Mouse (Mus musculus) G1E (cell line): ENCODE measurements around the gene Ankrd65. TPM values are rescaled to one million over a fixed set of nuclear protein-coding genes. Genes with fewer than 3 reads are reported as not detected.
"Not testable (repeated sequence)": the region's sequence is repeated elsewhere in the genome, so short reads cannot be mapped to it uniquely, and the experiment has no call there.

Experiments used
- ATAC-seq: 2 replicates; pipeline ENCODE4 v1.8.0; 2016; ENCODE audit warnings: mild to moderate bottlenecking; ENCODE audit not compliant: insufficient number of reproducible peaks, poor library complexity, low FRiP score, severe bottlenecking; ENCODE audit errors: extremely low read depth
- DNase-seq: peaks from one replicate; pipeline ENCODE4 v3.0.0; 2012; ENCODE audit warnings: low spot score
- H3K27me3 ChIP-seq: 2 replicates; pipeline ENCODE4 v1.6.1; 2012; ENCODE audit warnings: mild to moderate bottlenecking, low read length, inconsistent platforms; ENCODE audit not compliant: insufficient read depth
- H3K36me3 ChIP-seq: replicated peaks from 2 replicates; pipeline ENCODE3; 2012; ENCODE audit warnings: mild to moderate bottlenecking, inconsistent platforms
- H3K4me1 ChIP-seq: 2 replicates; pipeline ENCODE4 v1.6.1; 2012; ENCODE audit warnings: low read depth, low read length, inconsistent platforms, mixed read lengths; ENCODE audit not compliant: insufficient read depth
- H3K4me3 ChIP-seq: 2 replicates; pipeline ENCODE4 v1.5.1; 2012; ENCODE audit warnings: low read depth, mild to moderate bottlenecking, inconsistent platforms, low read length, moderate library complexity, mixed read lengths
- H3K9me3 ChIP-seq: replicated peaks from 2 replicates; pipeline ENCODE4 v1.6.1; 2012; ENCODE audit warnings: inconsistent platforms
- CTCF ChIP-seq: IDR thresholded peaks from 2 replicates; pipeline ENCODE4 v1.5.1; 2012; ENCODE audit warnings: low read depth, low read length, inconsistent platforms, mixed read lengths
- GATA1 ChIP-seq: IDR thresholded peaks from 2 replicates; pipeline ENCODE4 v1.6.1; 2012; ENCODE audit warnings: borderline replicate concordance, low read length, inconsistent platforms, mixed read lengths
- GATA2 ChIP-seq: IDR thresholded peaks from 2 replicates; pipeline ENCODE4 v1.6.1; 2012; ENCODE audit warnings: low read depth, low read length, inconsistent platforms, borderline replicate concordance
- POLR2AphosphoS5 ChIP-seq: IDR thresholded peaks from 2 replicates; pipeline ENCODE4 v1.6.1; 2012; ENCODE audit warnings: low read depth, low read length, inconsistent platforms; ENCODE audit not compliant: insufficient replicate concordance
- TAL1 ChIP-seq: conservative IDR thresholded peaks from 2 replicates; pipeline ENCODE4 v1.6.1; 2012; ENCODE audit warnings: low read depth, low read length, inconsistent platforms, mixed read lengths
- polyA plus RNA-seq: library from polyadenylated mRNA; stranded (reverse); fragments of >175 nt; gene quantifications from 2 replicates; pipeline ENCODE4 v1.2.3, GENCODE M21; 2012
- total RNA-seq, 2 experiments: library from RNA; stranded (forward) in 1 of 2; stranded (reverse) in 1 of 2; fragments of 200-1000 nt in 1 of 2; fragments of >200 nt in 1 of 2; fragmentation: Nextera tagmentation in 1 of 2; gene quantifications; 2 replicates each; pipeline ENCODE4 v1.2.3; 2014 to 2017

The Ankrd65 gene
- total RNA-seq (2014; fragmentation: Nextera tagmentation): not detected in 2 replicates
- total RNA-seq (2017): not detected in 2 replicates
- not detected in 2 replicates for polyA plus RNA-seq

DNA sequence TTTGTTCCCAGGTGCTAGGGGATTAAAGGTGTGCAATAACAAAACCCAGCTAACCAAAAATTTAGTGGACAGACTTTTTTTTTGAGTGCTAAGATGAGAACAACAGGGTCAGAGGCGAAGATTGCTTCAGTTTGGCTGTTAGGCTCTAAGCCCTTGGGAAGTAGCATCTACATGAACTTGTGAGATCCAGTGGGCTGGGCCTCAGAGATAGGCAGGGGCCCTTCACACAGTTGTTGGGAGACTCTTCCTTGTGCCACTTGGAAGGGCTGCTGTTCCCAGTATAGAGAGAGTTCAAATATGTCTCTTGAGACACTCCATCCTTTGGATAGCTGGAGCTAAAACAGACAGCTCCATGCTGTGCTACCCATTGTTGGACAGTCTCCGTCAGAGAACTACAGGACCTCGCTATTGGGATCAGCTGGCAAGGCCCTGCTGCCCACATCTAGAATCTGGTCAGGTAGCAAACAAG is at the start of gene Ankrd65:
Ankrd65 (plus strand) TSS at position 419 of the 469 bp plus-strand sequence.
- no peaks in the 10 kb centered on the region for H3K36me3 ChIP-seq
- ATAC-seq (no peak), DNase-seq (no peak)
- H3K4me3 ChIP-seq: no peak within 1 kb of the TSS
- TF ChIP-seq TAL1 (no peak), GATA2 (no peak), CTCF (no peak), GATA1 (no peak), POLR2AphosphoS5 (no peak)
- H3K4me1 ChIP-seq: peaks cover 19% of the 10 kb centered on the region
- H3K9me3 ChIP-seq: no peaks in the 10 kb centered on the region
- peaks cover 48% of the 10 kb centered on the region for H3K27me3 ChIP-seq

DNA sequence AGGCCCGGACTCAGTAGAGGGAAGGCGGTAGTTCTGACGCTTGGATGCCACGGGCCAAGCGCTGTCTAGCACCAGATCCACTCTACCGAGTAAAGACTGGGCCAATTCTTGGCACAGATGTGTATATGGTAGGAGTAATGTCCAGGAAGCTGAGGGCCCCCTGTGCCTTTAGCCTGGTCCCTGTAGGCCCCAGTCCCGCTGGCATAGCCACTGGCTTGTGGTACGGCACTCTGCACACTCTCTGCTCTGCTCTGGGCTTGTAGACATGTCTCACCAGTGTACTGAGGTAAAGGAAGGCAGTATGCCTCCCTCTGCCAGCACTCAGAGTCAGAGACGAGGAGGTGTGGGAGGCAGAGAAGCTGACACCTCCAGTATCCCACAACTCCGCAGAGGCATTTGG is 49.6 kb upstream of the Ankrd65 start:
- not testable (repeated sequence) for H3K9me3 ChIP-seq, H3K27me3 ChIP-seq, ATAC-seq, DNase-seq, H3K4me3 ChIP-seq
- Histone ChIP-seq H3K36me3 (peaks cover 100% of the 10 kb centered on the region), H3K4me1 (peaks cover 23% of the 10 kb centered on the region)

DNA sequence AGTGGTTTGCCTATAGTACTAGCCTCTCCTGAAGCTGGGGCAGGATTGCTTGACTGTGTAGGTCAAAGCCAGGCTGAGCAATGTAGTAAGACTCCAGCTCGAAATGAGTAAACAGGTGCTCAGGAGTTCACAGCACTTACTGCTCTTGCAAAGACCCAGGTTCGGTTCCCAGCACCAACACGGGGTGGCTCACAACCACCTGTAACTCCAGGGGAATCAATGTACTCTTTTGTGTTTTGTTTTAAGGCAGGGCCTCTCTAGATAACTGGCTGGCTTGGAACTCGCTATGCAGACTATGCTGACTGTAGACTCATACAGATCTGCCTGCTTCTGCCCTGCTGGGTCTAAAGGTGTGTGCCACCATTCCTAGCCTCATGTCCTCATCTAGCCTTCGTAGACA is 47.6 kb upstream of the Ankrd65 start:
- H3K4me1 ChIP-seq: peaks cover 18% of the 10 kb centered on the region
- DNase-seq: no peak
- TF ChIP-seq GATA2 (no peak), TAL1 (no peak), POLR2AphosphoS5 (no peak), GATA1 (no peak), CTCF (no peak)

GRCm38 (mm10) chr4:155744474-155744873 is 45.8 kb upstream of the Ankrd65 start:
- no peaks in the 10 kb centered on the region for H3K27me3 ChIP-seq
- DNase-seq (no peak), ATAC-seq (no peak)
- no peak overlapping the region for H3K4me3 ChIP-seq
- peaks cover 100% of the 10 kb centered on the region for H3K36me3 ChIP-seq
- H3K9me3 ChIP-seq: no peaks in the 10 kb centered on the region
- TF ChIP-seq CTCF (no peak), GATA2 (no peak), POLR2AphosphoS5 (no peak), GATA1 (no peak), TAL1 (no peak)
- peaks cover 14% of the 10 kb centered on the region for H3K4me1 ChIP-seq

More for the DNA sequence above, 47.6 kb upstream of the Ankrd65 start:
- H3K36me3 ChIP-seq: peaks cover 100% of the 10 kb centered on the region
- no peaks in the 10 kb centered on the region for H3K27me3 ChIP-seq
- no peaks in the 10 kb centered on the region for H3K9me3 ChIP-seq
- no peak overlapping the region for H3K4me3 ChIP-seq
- ATAC-seq: no peak

GRCm38 (mm10) chr4:155745136-155745535 is 45.1 kb upstream of the Ankrd65 start:
- Histone ChIP-seq H3K9me3 (no peaks in the 10 kb centered on the region), H3K27me3 (no peaks in the 10 kb centered on the region), H3K4me1 (peaks cover 16% of the 10 kb centered on the region), H3K36me3 (peaks cover 100% of the 10 kb centered on the region), H3K4me3 (no peak overlapping the region)
- DNase-seq: no peak
- TF ChIP-seq CTCF (no peak), TAL1 (no peak), POLR2AphosphoS5 (no peak)
- ATAC-seq: no peak

DNA sequence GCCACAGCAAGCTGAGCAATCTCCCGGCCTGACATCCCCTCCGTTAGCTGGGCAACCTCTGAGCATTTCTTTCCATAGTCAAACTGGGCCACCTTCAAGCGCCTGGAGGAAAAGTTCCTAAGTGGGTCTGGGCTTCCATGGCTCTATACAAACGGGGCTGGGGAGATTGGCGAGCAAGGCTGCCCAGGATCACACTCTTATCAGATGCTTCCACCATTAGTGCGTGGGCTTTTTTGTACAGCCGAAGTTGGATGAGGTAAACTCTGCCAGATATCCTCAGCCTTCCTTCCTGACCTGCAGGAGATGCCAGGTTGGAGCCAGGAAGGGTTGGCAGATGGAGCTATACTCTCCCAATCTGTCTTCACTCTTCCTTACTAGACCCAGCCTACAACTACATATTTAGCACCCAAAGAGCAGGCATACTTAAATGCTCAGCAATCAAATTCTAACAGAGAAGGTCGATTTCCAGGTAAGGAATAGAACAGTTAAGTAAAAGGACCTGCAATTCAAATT is 44.1 kb upstream of the Ankrd65 start:
- H3K4me3 ChIP-seq: no peak overlapping the region
- H3K9me3 ChIP-seq: no peaks in the 10 kb centered on the region
- no peaks in the 10 kb centered on the region for H3K27me3 ChIP-seq
- peaks cover 100% of the 10 kb centered on the region for H3K36me3 ChIP-seq
- H3K4me1 ChIP-seq: peaks cover 25% of the 10 kb centered on the region
- ATAC-seq (no peak), DNase-seq (no peak)
- TF ChIP-seq CTCF: no peak
- TF ChIP-seq TAL1: no peak
- no peak for TF ChIP-seq POLR2AphosphoS5
- TF ChIP-seq GATA1: no peak
- TF ChIP-seq GATA2: no peak
